Mouse (Mus musculus): ENCODE measurements at regions not wholly inside any gene's neighbourhood (a gene's known extent, or its start where the extent isn't known, plus 50 kb on each side); places are given as distances from the start of the nearest gene placed in this dataset.
A peak's percentile ranks its signal among the peaks of the same experiment; 100 is the strongest.
"Not testable (repeated sequence)": the region's sequence is repeated elsewhere in the genome, so short reads cannot be mapped to it uniquely, and the experiment has no call there.

- DNase-seq (ENCODE audit: low spot score) = no peak
Measured at GRCm38 (mm10) chr2:57185151-57185550, 52.3 kb upstream of the Gpd2 start.

- not testable (repeated sequence) for DNase-seq (ENCODE audit: low spot score)
Measured at GRCm38 (mm10) chr2:57183108-57183507, 54.3 kb upstream of the Gpd2 start.

- peak; percentile 95 for DNase-seq (ENCODE audit: low spot score)
Measured at GRCm38 (mm10) chr2:57181692-57182541, 55.5 kb upstream of the Gpd2 start.

- DNase-seq (ENCODE audit: low spot score) = no peak
Measured at GRCm38 (mm10) chr2:57181350-57181691, 56.1 kb upstream of the Gpd2 start.

GRCm38 (mm10) chr2:57178056-57178455, 54.3 kb upstream of the Nr4a2 start:
- no peak for DNase-seq (ENCODE audit: low spot score)

GRCm38 (mm10) chr2:57176547-57176946, 52.7 kb upstream of the Nr4a2 start:
- no peak for DNase-seq (ENCODE audit: low spot score)

- DNase-seq (ENCODE audit: low spot score) = no peak
Measured at GRCm38 (mm10) chr2:57175219-57175618, 51.4 kb upstream of the Nr4a2 start.
